Mouse (Mus musculus): ENCODE measurements around the gene Tenm2. TPM values are rescaled to one million over a fixed set of nuclear protein-coding genes. Genes with fewer than 3 reads are reported as not detected.

Gene Tenm2
- total and polyA plus RNA-seq, 3 experiments = not detected

GRCm38 (mm10) chr11:36036061-36036695, 1199.6 kb downstream of the Tenm2 start:
- no peak for DNase-seq (ENCODE audit: extremely low read depth)

GRCm38 (mm10) chr11:36031751-36032150, 1204.0 kb downstream of the Tenm2 start:
- H3K27ac ChIP-seq (ENCODE audit: insufficient read depth, low read depth) = no peak overlapping the region
- dilution Hi-C loops (cut with MboI; ENCODE audit: extremely low pct_ligation_motif_present, extremely low pct_unique_long_range_greater_than_20kb, low sequenced_read_pairs) = no loop called here

More at GRCm38 (mm10) chr11:36036061-36036695, 1199.6 kb downstream of the Tenm2 start:
- peaks cover 0 to 24% of the 10 kb centered on the region in 2 experiments; a peak in 2 of 4 replicates for H3K4me1 ChIP-seq (ENCODE audit: control insufficient read depth in 1 of 2, insufficient read depth in 2 of 2)
- in situ Hi-C loops (cut with MboI; ENCODE audit: low pct_ligation_motif_present, low pct_unique_long_range_greater_than_20kb, low sequenced_read_pairs) = loop anchor here (25.0 kb wide), 1 partner anchor 501 kb away; no protein-coding TSS in a partner anchor
- no peaks in the 10 kb centered on the region for H3K9me3 ChIP-seq (replicated peaks; ENCODE audit: low read length)
- no peaks in the 10 kb centered on the region for H3K79me2 ChIP-seq (replicated peaks; ENCODE audit: control insufficient read depth, extremely low read depth, insufficient read depth, poor library complexity, severe bottlenecking)
- TF ChIP-seq USF2 (conservative IDR thresholded peaks at IDR 0.05; ENCODE audit: low read depth, low read length) (no peak), ZMIZ1 (IDR thresholded peaks at IDR 0.05; ENCODE audit: low read depth, low read length) (no peak), ZNF384 (IDR thresholded peaks at IDR 0.05; ENCODE audit: low read depth, low read length) (no peak), NELFE (IDR thresholded peaks at IDR 0.05; ENCODE audit: low read depth, low read length) (no peak), RAD21 (IDR thresholded peaks at IDR 0.05; ENCODE audit: low read depth, low read length) (no peak), TBP (conservative IDR thresholded peaks at IDR 0.05; ENCODE audit: low read depth, low read length) (no peak)
- H3K4me2 ChIP-seq (ENCODE audit: insufficient read depth, low read depth, poor library complexity, severe bottlenecking) = no peak overlapping the region
- H3K9ac ChIP-seq (ENCODE audit: insufficient read depth, low read depth) = no peak overlapping the region
- H3K36me3 ChIP-seq (replicated peaks in 1 of 2; ENCODE audit: control insufficient read depth in 1 of 2, insufficient read depth in 1 of 2, low read length in 1 of 2) = no peaks in the 10 kb centered on the region
- no peak overlapping the region for H3K27ac ChIP-seq (ENCODE audit: insufficient read depth, low read depth)
- no peak overlapping the region for H3K4me3 ChIP-seq (replicated peaks in 1 of 3; ENCODE audit: low read depth in 2 of 3, low read length in 2 of 3, poor library complexity in 1 of 3)
- dilution Hi-C loops (cut with MboI; ENCODE audit: extremely low pct_ligation_motif_present, extremely low pct_unique_long_range_greater_than_20kb, low sequenced_read_pairs) = no loop called here
- H3K27me3 ChIP-seq (replicated peaks) = peaks cover 49% of the 10 kb centered on the region

GRCm38 (mm10) chr11:36020009-36020408, 1215.8 kb downstream of the Tenm2 start:
- Histone ChIP-seq H3K27me3 (replicated peaks) (peaks cover 15% of the 10 kb centered on the region), H3K9me3 (replicated peaks; ENCODE audit: low read length) (peaks cover 10% of the 10 kb centered on the region), H3K4me1 (ENCODE audit: control insufficient read depth in 1 of 2, insufficient read depth in 2 of 2) (peaks cover 0 to 15% of the 10 kb centered on the region in 2 experiments; a peak in 2 of 4 replicates), H3K79me2 (replicated peaks; ENCODE audit: control insufficient read depth, extremely low read depth, insufficient read depth, poor library complexity, severe bottlenecking) (no peaks in the 10 kb centered on the region), H3K4me3 (replicated peaks in 1 of 3; ENCODE audit: low read depth in 2 of 3, low read length in 2 of 3, poor library complexity in 1 of 3) (no peak overlapping the region), H3K4me2 (ENCODE audit: insufficient read depth, low read depth, poor library complexity, severe bottlenecking) (no peak overlapping the region), H3K27ac (ENCODE audit: insufficient read depth, low read depth) (no peak overlapping the region), H3K36me3 (replicated peaks in 1 of 2; ENCODE audit: control insufficient read depth in 1 of 2, insufficient read depth in 1 of 2, low read length in 1 of 2) (no peaks in the 10 kb centered on the region), H3K9ac (ENCODE audit: insufficient read depth, low read depth) (no peak overlapping the region)
- TF ChIP-seq CTCF (conservative IDR thresholded peaks at IDR 0.05 in 1 of 2, IDR thresholded peaks at IDR 0.05 in 1 of 2; ENCODE audit: low read depth in 2 of 2, low read length in 2 of 2) (peak in 1 of 2 experiments; percentile 28; a peak in 2 of 4 replicates), USF2 (conservative IDR thresholded peaks at IDR 0.05; ENCODE audit: low read depth, low read length) (no peak)
- in situ Hi-C loops (cut with MboI; ENCODE audit: low pct_ligation_motif_present, low pct_unique_long_range_greater_than_20kb, low sequenced_read_pairs) (no loop called here), dilution Hi-C loops (cut with MboI; ENCODE audit: extremely low pct_ligation_motif_present, extremely low pct_unique_long_range_greater_than_20kb, low sequenced_read_pairs) (no loop called here)
- peak; percentile 56 for DNase-seq (ENCODE audit: extremely low read depth)

More at GRCm38 (mm10) chr11:36031751-36032150, 1204.0 kb downstream of the Tenm2 start:
- Histone ChIP-seq H3K4me2 (ENCODE audit: insufficient read depth, low read depth, poor library complexity, severe bottlenecking) (no peak overlapping the region; the same call in 1 of the 2 replicates), H3K9me3 (replicated peaks; ENCODE audit: low read length) (peaks cover 2% of the 10 kb centered on the region), H3K27me3 (replicated peaks) (peaks cover 13% of the 10 kb centered on the region), H3K9ac (ENCODE audit: insufficient read depth, low read depth) (no peak overlapping the region), H3K36me3 (replicated peaks in 1 of 2; ENCODE audit: control insufficient read depth in 1 of 2, insufficient read depth in 1 of 2, low read length in 1 of 2) (no peaks in the 10 kb centered on the region), H3K4me3 (replicated peaks in 1 of 3; ENCODE audit: low read depth in 2 of 3, low read length in 2 of 3, poor library complexity in 1 of 3) (peak overlapping the region in 1 of 3 experiments; percentile 20), H3K4me1 (ENCODE audit: control insufficient read depth in 1 of 2, insufficient read depth in 2 of 2) (peaks cover 0 to 43% of the 10 kb centered on the region in 2 experiments; a peak in 2 of 4 replicates), H3K79me2 (replicated peaks; ENCODE audit: control insufficient read depth, extremely low read depth, insufficient read depth, poor library complexity, severe bottlenecking) (no peaks in the 10 kb centered on the region)
- in situ Hi-C loops (cut with MboI; ENCODE audit: low pct_ligation_motif_present, low pct_unique_long_range_greater_than_20kb, low sequenced_read_pairs) = loop anchor here (25.0 kb wide), 1 partner anchor 506 kb away; no protein-coding TSS in a partner anchor
- no peak for TF ChIP-seq ELF1 (IDR thresholded peaks at IDR 0.05; ENCODE audit: low read depth, low read length)
- TF ChIP-seq BHLHE40 (IDR thresholded peaks at IDR 0.05; ENCODE audit: low read depth, low read length) = 0 out of 2 replicates have a peak, but pooled peaks have one; percentile 28
- peak; percentile 54; the same call in 1 of the 2 replicates for TF ChIP-seq NRF1 (IDR thresholded peaks at IDR 0.05; ENCODE audit: low read depth, low read length)
- DNase-seq (ENCODE audit: extremely low read depth) = peak; percentile 73
